Mouse (Mus musculus) heart, postnatal 10 days (tissue): ENCODE measurements at regions not wholly inside any gene's neighbourhood (a gene's known extent, or its start where the extent isn't known, plus 50 kb on each side); places are given as distances from the start of the nearest gene placed in this dataset.

Experiments used
- DNase-seq, 2 experiments: peaks; one replicate each; pipeline ENCODE4 v3.0.0; 2021
- intact Hi-C: fragments of 180-260 bp; cut with DNase I; formaldehyde crosslinking; loops from one replicate; pipeline ENCODE4 v1.15.1; 2025

DNA sequence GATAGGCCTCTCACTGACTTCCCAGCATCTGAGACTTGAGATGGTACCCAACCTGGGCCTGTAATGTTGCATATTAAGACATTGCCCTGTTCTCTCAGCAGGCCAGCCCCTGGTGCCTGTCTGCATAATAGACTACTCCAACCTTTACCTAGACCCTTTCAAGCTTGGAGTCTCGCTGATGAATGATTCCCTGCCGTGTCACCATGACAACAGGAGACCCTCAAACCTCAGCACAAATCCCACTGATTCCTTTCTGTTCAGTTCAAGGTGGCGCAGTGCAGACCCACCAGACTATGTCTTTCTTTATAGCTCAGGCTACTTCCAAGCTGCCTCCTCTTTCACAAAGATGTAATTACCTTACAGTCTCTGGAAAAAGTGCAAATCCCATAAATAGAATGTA is 172.0 kb downstream of the Dcdc2c start:
- DNase-seq, result no peak
- intact Hi-C loops, result no loop called here

DNA sequence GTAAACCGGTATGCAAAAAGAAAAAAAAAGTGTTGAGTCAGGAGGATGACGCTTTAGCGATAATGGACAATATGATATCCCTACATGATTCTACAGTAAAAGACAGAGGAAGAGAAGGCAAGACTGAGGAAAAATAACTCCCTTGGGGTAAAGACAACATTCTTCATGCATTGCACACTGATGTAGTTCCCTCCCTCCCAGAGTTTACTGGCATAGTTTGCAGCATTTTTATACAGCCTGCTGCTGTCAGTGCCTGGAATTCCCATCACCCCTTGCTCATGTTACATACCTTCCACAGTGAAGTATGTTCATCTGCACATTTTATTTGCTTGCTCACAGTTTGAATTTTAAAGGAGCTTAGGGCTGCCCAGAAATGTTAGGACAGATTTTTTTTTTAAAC is 174.2 kb downstream of the Dcdc2c start:
- intact Hi-C loops, result no loop called here
- DNase-seq, result no peak

DNA sequence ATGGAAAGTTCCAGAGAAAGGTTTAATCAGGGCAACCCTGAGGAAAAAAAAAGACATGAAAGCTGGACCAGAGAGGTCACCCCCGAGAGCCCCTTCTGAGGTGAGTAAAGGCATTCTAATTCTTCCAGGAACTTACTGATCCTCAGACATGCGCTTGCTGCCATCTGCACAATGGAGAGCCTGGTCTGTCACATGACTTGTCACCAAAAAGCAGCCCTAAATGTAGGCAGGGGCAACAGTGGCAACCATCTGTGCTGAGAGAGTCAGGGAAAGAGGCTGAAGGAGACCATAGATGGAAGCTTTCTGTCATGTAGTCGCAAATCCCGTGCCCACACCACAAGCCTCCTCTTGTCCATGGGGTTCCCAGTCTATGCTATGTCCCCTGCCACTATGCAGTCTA is 174.8 kb downstream of the Dcdc2c start:
- no peak for DNase-seq
- intact Hi-C loops, result no loop called here

DNA sequence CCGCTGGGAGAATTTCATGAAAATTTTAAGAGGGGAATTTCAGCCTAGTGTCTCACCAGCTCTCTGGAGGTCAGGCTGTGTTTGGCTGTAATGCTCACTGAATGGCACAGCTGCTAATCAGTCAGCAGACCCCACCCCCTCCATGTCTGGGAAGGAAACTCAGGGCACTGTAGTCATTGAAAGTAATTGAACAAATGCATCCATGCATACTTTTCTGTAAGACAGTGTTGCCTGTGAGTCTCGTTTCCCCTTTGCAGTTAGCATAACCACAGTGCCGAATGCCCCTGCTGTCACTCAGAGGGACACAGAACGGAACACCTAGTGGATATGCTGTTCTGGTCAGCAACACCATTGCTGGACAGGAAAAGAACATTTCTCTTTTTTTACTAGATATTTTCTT is 175.4 kb downstream of the Dcdc2c start:
- intact Hi-C loops, result no loop called here
- DNase-seq, result no peak

DNA sequence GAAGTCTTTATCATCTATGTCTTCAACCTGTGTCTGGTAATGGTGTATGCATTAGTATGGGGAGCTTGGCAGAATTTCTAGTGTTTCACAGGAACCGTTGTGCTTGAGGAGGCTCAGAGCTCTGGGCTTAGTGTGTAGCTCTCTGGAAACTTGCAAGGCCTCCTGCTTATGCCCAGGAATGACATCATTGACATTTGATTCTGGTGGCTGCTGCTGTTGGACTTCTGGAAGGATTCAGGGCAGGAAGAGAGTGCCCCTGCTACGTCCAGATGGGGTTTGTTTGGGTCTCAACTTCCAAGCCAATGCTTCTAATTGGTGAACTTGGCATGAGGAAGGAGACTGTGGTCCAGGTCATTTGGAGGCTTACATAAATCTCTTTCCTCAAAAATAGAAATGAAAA is 186.9 kb downstream of the Dcdc2c start:
- intact Hi-C loops, result no loop called here
- no peak for DNase-seq

DNA sequence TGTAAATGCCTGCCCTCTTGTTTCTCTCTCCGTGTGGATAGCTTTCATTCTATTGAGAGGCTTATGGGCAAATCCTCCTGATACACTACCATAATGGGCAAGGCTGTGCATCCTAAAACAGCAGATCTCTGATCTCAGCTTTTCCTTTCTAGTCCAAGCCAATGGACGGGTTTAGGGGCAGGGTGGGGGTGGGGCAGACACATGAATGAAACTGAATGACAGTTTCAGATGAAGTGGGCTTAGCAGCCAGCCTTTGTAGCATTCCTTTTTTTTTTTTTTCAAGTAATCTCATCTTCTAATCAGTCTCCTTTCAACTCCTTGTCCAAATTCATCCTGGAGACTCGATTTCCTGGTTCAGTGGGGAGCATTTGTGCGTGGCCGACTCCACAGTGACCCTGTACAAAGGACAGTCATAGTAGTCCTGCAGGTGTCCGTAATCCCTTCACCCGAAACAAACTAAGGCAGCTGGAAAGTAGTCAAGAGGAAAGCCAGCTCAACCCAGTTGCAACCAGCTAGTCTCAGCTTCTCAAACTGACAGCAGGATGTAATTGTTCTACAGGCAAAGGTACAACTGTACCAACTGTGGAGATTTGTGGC is 193.4 kb downstream of the Dcdc2c start:
- no peak for DNase-seq
- intact Hi-C loops, result no loop called here

DNA sequence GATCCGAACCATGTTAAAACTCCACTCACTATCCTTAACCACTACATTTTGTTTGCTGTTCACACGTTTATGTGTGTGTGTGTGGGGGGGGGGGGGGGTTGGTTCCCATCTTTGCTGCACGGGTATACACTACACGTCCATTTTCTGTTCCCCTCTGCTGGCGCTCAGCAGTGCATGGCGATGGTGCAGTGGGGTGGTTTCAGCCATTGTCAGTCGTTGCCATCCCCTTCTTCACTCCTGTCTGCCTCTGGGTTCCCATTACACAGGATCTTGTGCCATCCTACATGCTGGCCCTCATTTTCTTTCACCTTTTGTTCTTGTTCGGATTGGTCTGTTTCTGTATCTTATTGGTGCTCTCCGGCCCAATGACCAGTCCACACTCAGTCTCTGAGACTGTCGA is 194.4 kb downstream of the Dcdc2c start:
- DNase-seq, result no peak
- intact Hi-C loops, result no loop called here

DNA sequence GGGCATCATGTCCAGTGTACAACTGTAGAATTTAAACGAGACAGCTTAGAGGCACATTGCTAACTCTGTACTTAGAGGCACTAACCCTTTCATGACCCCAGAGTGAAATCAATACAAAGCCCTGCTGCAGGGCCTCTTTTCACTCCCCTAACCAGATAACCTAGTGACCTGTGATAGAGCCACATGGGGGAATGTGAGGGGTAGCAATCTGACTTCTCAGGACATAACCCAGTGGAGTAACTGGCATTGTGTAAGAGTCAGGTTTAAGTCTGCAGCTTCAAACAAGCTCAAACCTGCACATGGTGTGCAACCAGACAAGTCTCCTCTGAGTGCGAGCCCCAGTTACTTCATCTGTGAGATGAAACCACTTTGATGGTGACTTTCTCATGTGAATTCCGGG is 199.1 kb downstream of the Dcdc2c start:
- DNase-seq, result no peak
- intact Hi-C loops, result no loop called here

DNA sequence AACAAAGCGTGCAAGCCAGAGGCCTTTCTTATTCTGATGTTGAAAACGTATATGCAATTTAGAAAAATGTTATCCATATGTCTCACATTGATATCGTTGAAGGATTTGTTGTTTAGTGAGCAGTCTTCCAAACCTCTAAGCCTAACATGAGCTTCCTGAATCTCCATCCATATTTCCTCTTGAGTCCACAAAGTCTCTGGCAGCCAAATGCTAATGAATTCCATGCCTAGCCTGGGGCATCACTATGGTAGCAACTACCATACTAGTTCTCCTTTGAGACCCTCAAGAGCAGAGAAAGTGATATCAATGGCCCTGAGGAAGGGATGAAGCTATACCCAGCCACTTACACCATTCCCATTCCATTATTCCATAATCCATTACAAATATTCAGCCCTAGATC is 199.6 kb downstream of the Dcdc2c start:
- DNase-seq, result no peak
- intact Hi-C loops, result no loop called here

DNA sequence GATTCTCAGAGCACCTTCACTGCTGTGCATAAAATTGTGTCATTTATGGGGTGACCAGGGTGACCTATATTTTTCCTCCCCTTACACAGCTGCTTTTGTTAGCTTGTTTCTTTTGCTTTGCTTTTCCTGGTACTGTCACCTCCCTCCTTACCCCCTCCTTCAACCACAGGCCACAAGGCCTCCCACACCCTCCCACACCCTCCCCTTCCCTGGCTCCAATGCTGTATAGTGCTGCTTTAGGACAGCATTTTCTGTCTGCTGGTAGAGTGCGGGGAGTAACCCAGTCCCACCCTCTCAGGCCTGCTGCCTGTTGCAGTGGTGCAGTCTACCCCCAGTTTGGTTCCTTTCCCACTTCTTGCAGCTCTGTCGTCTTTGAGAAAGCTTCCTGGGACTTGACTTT is 209.5 kb downstream of the Dcdc2c start:
- no peak for DNase-seq
- intact Hi-C loops, result no loop called here

DNA sequence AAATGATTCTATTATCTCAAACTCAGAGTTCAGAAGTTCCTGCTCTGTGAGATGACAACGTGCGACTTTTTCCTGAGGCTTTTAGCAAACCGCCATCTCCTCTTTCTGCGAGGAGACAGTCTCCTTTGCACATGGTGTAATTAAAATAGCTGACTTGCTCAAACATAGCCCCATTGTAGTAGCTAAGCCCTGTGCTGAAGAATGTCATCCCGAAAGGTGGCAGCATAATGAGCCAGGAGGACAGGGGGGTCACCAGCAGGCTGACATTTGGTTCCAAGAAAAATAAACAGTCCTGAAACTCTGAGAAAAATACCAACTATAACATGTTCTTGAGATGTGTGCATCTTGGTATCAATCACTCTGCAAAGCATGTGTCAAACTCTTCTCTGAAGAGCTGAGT is 219.6 kb downstream of the Dcdc2c start:
- DNase-seq, result no peak
- intact Hi-C loops, result no loop called here

DNA sequence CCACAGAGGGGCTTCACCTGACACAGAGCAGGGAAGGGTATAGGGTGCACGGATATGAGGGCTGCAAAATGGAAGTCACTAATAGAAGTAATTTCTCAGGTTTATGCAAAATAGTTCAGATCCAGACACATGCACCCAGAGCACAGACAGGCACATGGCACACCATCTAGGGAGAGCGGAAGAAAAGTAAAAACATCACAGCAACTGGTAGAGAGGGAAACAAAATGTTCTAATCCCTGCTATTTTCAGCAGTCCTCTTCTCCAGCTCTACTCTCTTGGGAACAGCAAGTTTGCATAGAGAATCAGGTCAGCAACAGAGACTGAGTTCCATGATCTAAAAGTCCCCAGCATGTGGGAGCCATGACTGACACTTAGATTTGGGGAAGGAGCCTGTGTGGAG is 220.4 kb downstream of the Dcdc2c start:
- intact Hi-C loops, result no loop called here
- DNase-seq, result no peak

DNA sequence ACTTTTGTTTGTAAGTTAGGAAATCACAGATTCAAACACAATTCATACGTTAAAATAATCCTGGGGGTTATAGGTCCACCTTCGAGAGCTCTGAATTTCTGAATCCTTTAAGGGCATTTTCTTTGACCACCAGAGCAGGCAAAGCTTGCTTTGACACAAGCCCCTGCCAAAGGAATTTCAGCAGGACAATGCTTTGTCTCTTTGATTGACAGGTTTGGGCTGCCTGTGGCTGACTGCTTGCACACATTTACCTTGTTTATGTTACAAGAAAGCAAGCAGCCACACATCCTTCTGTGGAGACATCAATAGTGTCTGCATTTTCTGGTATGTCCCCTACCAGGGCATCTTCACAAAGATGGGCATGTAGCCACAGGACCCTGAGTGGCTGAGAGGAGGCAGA is 228.5 kb downstream of the Dcdc2c start:
- intact Hi-C loops, result no loop called here
- no peak for DNase-seq

DNA sequence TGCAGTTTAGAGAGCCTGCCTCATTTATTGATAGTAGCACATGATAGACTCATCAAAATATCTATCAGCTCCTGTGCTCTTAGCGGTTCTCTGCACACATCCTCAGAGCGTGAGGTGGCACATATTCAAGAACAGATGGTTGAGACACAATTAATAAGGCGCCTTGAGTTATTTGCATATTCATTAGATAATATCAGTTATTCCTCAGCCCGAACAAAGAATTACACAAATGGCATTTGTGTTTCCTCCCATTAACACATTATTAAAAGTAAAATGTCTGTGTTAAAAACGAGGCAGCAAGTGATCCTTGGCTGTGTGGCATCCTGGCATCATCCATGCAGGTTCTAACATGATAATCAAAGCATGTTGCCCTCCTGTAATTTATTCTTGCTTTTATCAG is 243.0 kb downstream of the Dcdc2c start:
- no peak for DNase-seq
- intact Hi-C loops, result no loop called here

DNA sequence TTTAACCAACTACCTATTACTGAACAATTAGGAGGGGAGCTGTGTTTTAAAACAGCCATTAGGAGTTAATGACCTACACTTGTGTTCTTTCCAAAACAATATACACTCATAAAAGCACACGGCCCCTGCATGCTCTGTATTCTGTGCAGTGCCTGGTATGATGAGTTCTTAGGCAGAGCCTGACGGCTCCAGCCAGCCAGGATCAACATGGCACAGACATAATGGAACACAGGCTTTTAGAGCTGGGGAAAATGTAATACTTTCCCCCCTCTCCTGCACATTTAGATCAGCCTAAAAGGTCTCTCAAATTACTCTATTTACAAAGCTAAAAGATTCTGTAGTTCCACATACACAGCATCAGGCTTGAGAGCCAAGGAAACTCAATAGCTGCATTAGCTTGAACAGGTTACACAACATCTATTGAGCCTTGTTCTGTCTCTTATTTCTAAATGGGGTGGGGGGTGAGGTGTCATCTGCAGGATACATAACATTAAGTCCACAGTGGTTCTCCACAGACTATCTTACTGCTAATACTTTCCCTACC is 250.1 kb downstream of the Dcdc2c start:
- intact Hi-C loops, result no loop called here
- DNase-seq, result no peak

DNA sequence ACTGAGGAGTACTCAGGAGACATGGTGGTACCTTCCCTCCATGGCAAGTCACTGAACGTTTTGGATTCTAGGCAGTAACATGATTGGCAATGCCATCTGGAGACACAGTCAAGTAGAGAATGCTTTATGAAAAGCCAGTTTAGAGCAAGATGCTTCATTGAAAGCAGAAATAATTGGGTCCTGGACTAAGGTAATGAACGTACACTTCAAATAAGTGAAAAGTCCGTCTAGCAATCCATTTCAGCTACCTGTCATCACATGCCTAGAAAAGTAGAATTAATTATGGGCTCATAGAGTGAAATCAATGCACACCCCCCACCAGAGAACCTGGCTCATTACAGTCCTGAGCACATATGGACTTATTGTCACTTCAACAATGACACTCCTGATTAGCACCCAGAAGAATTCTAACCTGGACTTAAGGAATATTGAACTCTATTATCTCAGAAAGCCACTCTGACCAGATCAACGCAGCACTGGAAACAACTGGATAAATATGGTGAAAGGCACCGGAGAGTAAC is 263.8 kb downstream of the Dcdc2c start:
- intact Hi-C loops, result no loop called here
- no peak for DNase-seq

DNA sequence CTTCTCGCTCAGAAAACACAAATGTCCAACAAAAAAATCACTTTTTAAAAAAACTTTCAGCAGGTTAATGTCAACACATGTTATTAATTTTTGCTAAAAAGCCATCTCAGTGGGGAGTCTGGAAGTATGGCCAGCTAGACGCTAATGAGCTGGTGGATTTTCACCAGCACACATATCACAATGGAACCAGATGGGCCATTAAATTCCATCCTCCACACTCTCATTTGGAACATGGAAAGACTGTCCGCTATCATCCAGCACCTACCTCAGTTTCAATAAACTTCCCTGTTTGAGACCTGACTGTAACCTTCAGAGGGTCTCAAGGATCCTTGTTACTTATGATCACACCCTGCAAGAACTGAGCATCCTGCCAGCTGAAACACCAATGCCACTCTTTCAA is 296.7 kb downstream of the Dcdc2c start:
- DNase-seq, result no peak
- intact Hi-C loops, result no loop called here

DNA sequence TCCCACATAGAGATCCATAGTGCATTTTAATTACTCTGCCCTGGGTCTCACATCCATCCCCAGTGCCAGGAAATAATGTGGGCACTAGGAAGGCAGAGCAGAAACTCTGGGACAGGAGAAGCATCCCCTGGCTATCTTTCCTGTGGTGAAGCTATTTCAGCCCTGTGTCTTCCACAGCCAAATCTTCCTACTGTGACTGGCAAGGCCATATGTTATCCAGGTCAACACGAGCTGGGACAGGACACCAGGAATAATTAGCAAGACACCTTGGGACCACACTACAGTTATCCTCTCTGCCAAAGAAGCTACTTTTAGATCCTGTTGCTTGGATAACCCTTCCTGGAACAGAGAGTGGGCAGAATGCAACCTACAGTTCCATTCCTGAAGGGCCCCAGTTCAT is 301.7 kb downstream of the Dcdc2c start:
- DNase-seq, result no peak
- intact Hi-C loops, result no loop called here

DNA sequence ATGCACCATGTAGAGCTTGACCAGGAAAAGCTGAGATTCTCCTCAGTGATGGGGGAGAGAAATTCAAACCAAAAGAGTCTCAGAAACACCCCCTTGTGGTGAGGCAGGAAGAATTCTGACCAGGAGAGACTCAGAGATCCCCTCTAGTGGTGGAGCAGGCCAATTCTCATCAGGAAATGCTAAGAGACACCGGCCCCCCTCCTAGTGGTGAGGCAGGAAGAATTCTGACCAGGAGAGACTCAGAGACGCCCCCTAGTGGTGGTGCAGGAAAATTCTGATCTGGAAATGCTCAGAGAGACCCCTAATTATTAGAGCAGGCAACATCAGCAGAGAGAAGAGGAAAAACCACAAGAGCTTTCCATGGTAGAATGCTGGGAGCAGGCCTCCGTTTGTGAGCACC is 303.4 kb downstream of the Dcdc2c start:
- peak; percentile 0 to 23 for DNase-seq
- intact Hi-C loops, result loop anchor here (5.0 kb wide), 1 partner anchor 651 kb away; no protein-coding TSS in a partner anchor

DNA sequence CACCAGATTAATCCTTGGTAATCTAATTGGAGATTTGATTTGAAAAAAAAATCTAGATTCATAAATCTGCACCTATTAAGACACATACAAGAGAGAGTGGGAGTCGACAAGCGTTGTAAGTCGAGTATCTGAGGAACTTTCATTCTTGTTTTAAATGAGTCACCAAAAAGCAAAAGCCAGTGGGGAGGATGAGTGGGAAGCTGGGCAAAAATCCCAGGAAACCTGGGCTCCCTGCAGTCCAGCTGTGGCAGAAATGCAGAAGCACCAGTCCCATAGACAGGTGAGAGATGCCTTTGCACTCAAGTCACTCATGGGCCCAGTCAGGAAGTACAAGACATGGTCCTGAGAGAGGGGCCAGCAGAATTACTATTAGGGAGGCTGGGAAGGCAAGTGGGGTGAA is 303.9 kb downstream of the Dcdc2c start:
- DNase-seq, result no peak
- intact Hi-C loops, result loop anchor here (5.0 kb wide), 1 partner anchor 651 kb away; no protein-coding TSS in a partner anchor

DNA sequence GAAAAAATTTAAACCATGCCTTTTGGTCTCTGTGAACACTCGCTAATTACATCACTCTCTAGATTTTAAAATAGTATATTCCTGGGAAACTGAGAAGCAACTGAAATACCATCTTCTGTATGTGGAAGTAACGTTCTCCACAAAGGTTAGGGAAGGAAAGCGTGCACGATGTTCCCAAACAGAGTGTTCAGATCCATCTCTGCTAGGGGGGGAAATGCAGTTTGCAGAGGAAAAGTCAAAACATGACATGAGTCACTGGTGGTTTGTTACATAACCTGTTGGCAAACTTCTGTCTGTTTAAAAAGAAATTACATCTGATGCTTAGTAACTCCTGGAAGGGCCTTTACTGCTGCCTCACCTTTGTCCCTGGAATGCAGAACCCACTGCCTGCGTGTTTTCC is 314.2 kb downstream of the Dcdc2c start:
- no peak for DNase-seq
- intact Hi-C loops, result no loop called here

DNA sequence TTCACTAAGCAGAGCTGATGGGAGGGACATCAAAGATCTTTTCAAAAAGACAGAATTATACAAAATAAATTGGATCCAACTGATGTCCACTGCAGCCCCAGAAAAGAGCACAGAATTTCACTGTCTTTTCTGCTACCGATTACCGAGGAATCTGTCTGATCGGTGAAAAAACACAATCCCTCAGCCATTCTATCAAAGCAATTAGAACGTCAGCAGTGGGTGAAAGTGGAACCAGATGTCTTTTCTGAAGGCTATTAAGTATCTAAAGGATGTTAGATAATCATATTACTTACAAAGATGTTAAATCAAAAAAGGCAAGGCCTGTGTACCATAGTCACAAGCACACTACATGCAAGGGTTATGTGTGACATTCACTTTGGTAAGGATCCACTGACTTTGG is 315.2 kb downstream of the Dcdc2c start:
- no peak for DNase-seq
- intact Hi-C loops, result no loop called here

DNA sequence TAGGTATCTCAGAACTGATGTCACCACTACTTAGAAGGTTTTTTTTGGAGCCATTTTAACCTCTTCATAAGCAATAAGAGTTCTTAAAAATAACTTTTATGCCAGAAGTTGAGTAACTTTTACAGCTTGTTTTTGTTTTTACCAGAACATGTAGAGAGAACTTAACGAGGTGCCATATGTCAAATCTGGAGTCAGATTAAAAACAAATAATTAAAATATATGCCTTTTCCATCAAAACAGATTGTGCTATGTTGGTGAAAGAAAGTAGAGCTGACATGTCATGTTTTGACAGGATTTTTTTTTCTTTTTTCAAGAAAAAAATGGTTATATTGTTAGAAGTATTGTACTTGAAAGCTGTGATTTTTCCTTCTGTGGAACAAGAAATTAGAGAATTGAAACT is 349.4 kb downstream of the Dcdc2c start:
- DNase-seq, result no peak
- intact Hi-C loops, result no loop called here
